Mouse (Mus musculus): ENCODE measurements around the gene Slit3.

Gene Slit3

GRCm38 (mm10) chr11:35275300-35275699 lies 154.3 kb downstream of the Slit3 start:
- no peak for DNase-seq (ENCODE audit: low spot score)

GRCm38 (mm10) chr11:35276001-35276400 lies 155.0 kb downstream of the Slit3 start:
- DNase-seq (ENCODE audit: low spot score), result no peak

- no peak for DNase-seq (ENCODE audit: low spot score)
These were observed 157.2 kb downstream of the Slit3 start for GRCm38 (mm10) chr11:35278128-35278769.

- no peak for DNase-seq (ENCODE audit: low spot score)
These were observed 159.8 kb downstream of the Slit3 start for GRCm38 (mm10) chr11:35280826-35281225.

- DNase-seq (ENCODE audit: low spot score), result no peak
These were observed 161.1 kb downstream of the Slit3 start for GRCm38 (mm10) chr11:35282001-35282632.

- DNase-seq (ENCODE audit: low spot score), result no peak
These were observed 162.0 kb downstream of the Slit3 start for GRCm38 (mm10) chr11:35282825-35283571.

- DNase-seq (ENCODE audit: low spot score), result no peak
These were observed 162.7 kb downstream of the Slit3 start for GRCm38 (mm10) chr11:35283767-35284166.

GRCm38 (mm10) chr11:35286578-35287390 lies 165.8 kb downstream of the Slit3 start:
- no peak for DNase-seq (ENCODE audit: low spot score)

- no peak for DNase-seq (ENCODE audit: low spot score)
These were observed 167.0 kb downstream of the Slit3 start for GRCm38 (mm10) chr11:35288056-35288455.

GRCm38 (mm10) chr11:35288761-35289278 lies 167.8 kb downstream of the Slit3 start:
- no peak for DNase-seq (ENCODE audit: low spot score)

- DNase-seq (ENCODE audit: low spot score), result no peak
These were observed 171.3 kb downstream of the Slit3 start for GRCm38 (mm10) chr11:35292228-35292747.

- DNase-seq (ENCODE audit: low spot score), result no peak
These were observed 172.2 kb downstream of the Slit3 start for GRCm38 (mm10) chr11:35293197-35293596.

GRCm38 (mm10) chr11:35294670-35295069 lies 173.6 kb downstream of the Slit3 start:
- DNase-seq (ENCODE audit: low spot score), result no peak

GRCm38 (mm10) chr11:35295162-35295799 lies 174.3 kb downstream of the Slit3 start:
- DNase-seq (ENCODE audit: low spot score), result no peak

- no peak for DNase-seq (ENCODE audit: low spot score)
These were observed 175.8 kb downstream of the Slit3 start for GRCm38 (mm10) chr11:35296803-35297202.

GRCm38 (mm10) chr11:35297319-35297718 lies 176.3 kb downstream of the Slit3 start:
- peak; percentile 67 for DNase-seq (ENCODE audit: low spot score)

GRCm38 (mm10) chr11:35298526-35298925 lies 177.5 kb downstream of the Slit3 start:
- DNase-seq (ENCODE audit: low spot score), result no peak

- DNase-seq (ENCODE audit: low spot score), result no peak
These were observed 178.9 kb downstream of the Slit3 start for GRCm38 (mm10) chr11:35299857-35300375.

GRCm38 (mm10) chr11:35302272-35302671 lies 181.2 kb downstream of the Slit3 start:
- DNase-seq (ENCODE audit: low spot score), result no peak

- no peak for DNase-seq (ENCODE audit: low spot score)
These were observed 183.4 kb downstream of the Slit3 start for GRCm38 (mm10) chr11:35304216-35304975.

All from testis, postnatal 10 days (tissue).